Mouse (Mus musculus) kidney, adult 2 months (tissue): ENCODE measurements at regions not wholly inside any gene's neighbourhood (a gene's known extent, or its start where the extent isn't known, plus 50 kb on each side); places are given as distances from the start of the nearest gene placed in this dataset.

Experiments
- DNase-seq: peaks from one replicate; pipeline ENCODE4 v3.0.0; 2021
- H3K27ac ChIP-seq: fragments of 200-500 bp; 2 replicates; pipeline ENCODE4 v1.5.1; 2012; ENCODE audit warnings: low read depth, low read length, control low read depth, inconsistent platforms; ENCODE audit not compliant: insufficient read depth
- H3K27me3 ChIP-seq: fragments of 200-500 bp; replicated peaks from 2 replicates; pipeline ENCODE4 v1.6.1; 2012; ENCODE audit warnings: mild to moderate bottlenecking, moderate library complexity, low read length, inconsistent platforms; ENCODE audit not compliant: control insufficient read depth, insufficient read depth
- H3K36me3 ChIP-seq: fragments of 200-500 bp; 2 replicates; pipeline ENCODE4 v1.6.1; 2012; ENCODE audit warnings: mild to moderate bottlenecking, moderate library complexity, low read length, inconsistent platforms; ENCODE audit not compliant: control insufficient read depth, insufficient read depth
- H3K4me1 ChIP-seq: fragments of 200-500 bp; 2 replicates; pipeline ENCODE4 v1.6.1; 2011; ENCODE audit warnings: low read length; ENCODE audit not compliant: control insufficient read depth, insufficient read depth
- H3K4me3 ChIP-seq: fragments of 200-500 bp; 2 replicates; pipeline ENCODE4 v1.5.1; 2011; ENCODE audit warnings: mild to moderate bottlenecking, low read depth, low read length, control low read depth; ENCODE audit not compliant: insufficient read depth
- CTCF ChIP-seq: fragments of 200-500 bp; conservative IDR thresholded peaks from 2 replicates; pipeline ENCODE4 v1.5.1; 2011; ENCODE audit warnings: low read depth, mild to moderate bottlenecking, control low read depth, low read length, moderate library complexity, mixed read lengths; ENCODE audit not compliant: insufficient read depth, insufficient read length
- POLR2A ChIP-seq: fragments of 200-500 bp; IDR thresholded peaks from one replicate; pipeline ENCODE4 v1.6.1; 2011; ENCODE audit warnings: low read depth, low read length, control low read depth
- WGBS: fragments of 180-500 bp; shearing (Covaris S2); methylation state at CpG from one replicate; pipeline ENCODE4 v1.1.7; 2018; 5-methylcytosine and 5-hydroxymethylcytosine counted together

DNA sequence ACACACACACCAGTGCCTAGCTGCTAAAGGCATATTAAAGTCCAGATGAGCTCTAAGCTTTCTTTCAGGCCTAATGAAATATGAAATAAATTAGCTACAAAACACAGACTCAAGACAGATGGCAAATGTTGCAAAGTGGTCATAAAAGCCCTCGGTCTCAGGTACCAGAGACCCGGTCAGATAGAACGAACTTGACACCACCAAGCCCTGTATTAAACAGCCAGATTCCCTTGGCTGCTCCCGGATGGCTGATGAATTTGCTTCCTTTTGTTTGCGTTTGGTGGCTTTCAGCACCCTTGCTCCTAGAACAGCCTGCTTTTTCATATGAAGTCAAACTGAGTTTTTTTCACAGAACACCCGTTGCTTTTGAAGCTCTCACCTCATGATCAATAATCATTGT lies 51.5 kb upstream of the Daam1 start:
- DNase-seq, result no peak
- no peak overlapping the region for H3K27ac ChIP-seq

More for the DNA sequence above, 51.5 kb upstream of the Daam1 start:
- 36% methylated on average over 6 of the region's 6 CpGs for WGBS
- Histone ChIP-seq H3K27me3 (no peaks in the 10 kb centered on the region; the same call in 1 of the 2 replicates), H3K36me3 (no peaks in the 10 kb centered on the region), H3K4me1 (no peaks in the 10 kb centered on the region), H3K4me3 (no peak overlapping the region)
- TF ChIP-seq CTCF (no peak), POLR2A (no peak)
